Mouse (Mus musculus): ENCODE measurements around the gene Cks1b. TPM values are rescaled to one million over a fixed set of nuclear protein-coding genes. Genes with fewer than 3 reads are reported as not detected.

Gene Cks1b
- polyA plus RNA-seq (2014; fragmentation: Illumina TruSeq; extraction: RNeasy Lipid Tissue Mini Kit (QIAGEN cat#74804); ENCODE audit: low read depth, low replicate concordance), result 4.7 TPM

GRCm38 (mm10) chr3:89418170-89418860 lies at the start of gene Cks1b, which contains the start of gene Shc1:
Cks1b (minus strand) TSS chr3:89418383.
Shc1 (plus strand) TSS chr3:89418443.

GRCm38 (mm10) chr3:89454401-89455177 lies 36.4 kb upstream of the Cks1b start, which contains the start of gene Pmvk:
Pmvk (plus strand) TSS chr3:89454541.

GRCm38 (mm10) chr3:89436176-89437113 lies 18.3 kb upstream of the Cks1b start, which contains the start of gene Pbxip1:
Pbxip1 (plus strand) TSS chr3:89436706.

GRCm38 (mm10) chr3:89430171-89431159 lies 12.3 kb upstream of the Cks1b start, which contains the start of gene Pygo2:
Pygo2 (plus strand) TSS chr3:89430214.

GRCm38 (mm10) chr3:89411490-89412393 lies 6.4 kb downstream of the Cks1b start, which contains the start of gene Flad1:
Flad1 (minus strand) TSS chr3:89411870.

GRCm38 (mm10) chr3:89402693-89403092 lies 15.5 kb downstream of the Cks1b start, which contains the start of gene Lenep:
Lenep (minus strand) TSS chr3:89402793.

GRCm38 (mm10) chr3:89394006-89394893 lies 23.9 kb downstream of the Cks1b start, which contains the start of gene Zbtb7b:
Zbtb7b (minus strand) TSS chr3:89394776.

Other genes with a start within 250 kb of the Cks1b start
- gene Scamp3, start 240.9 kb downstream of the Cks1b start, polyA plus RNA-seq (2014; fragmentation: Illumina TruSeq; extraction: RNeasy Lipid Tissue Mini Kit (QIAGEN cat#74804); ENCODE audit: low read depth, low replicate concordance), result 8.3 TPM
- gene Fam189b, start 235.2 kb downstream of the Cks1b start, polyA plus RNA-seq (2014; fragmentation: Illumina TruSeq; extraction: RNeasy Lipid Tissue Mini Kit (QIAGEN cat#74804); ENCODE audit: low read depth, low replicate concordance), result not detected
- 4.8 TPM for gene Gba, start 215.5 kb downstream of the Cks1b start, polyA plus RNA-seq (2014; fragmentation: Illumina TruSeq; extraction: RNeasy Lipid Tissue Mini Kit (QIAGEN cat#74804); ENCODE audit: low read depth, low replicate concordance)
- gene Thbs3, start 203.2 kb downstream of the Cks1b start, polyA plus RNA-seq (2014; fragmentation: Illumina TruSeq; extraction: RNeasy Lipid Tissue Mini Kit (QIAGEN cat#74804); ENCODE audit: low read depth, low replicate concordance), result 3.4 TPM
- 187 TPM for gene Mtx1, start 191.3 kb downstream of the Cks1b start, polyA plus RNA-seq (2014; fragmentation: Illumina TruSeq; extraction: RNeasy Lipid Tissue Mini Kit (QIAGEN cat#74804); ENCODE audit: low read depth, low replicate concordance)
- gene Muc1, start 189.3 kb downstream of the Cks1b start, polyA plus RNA-seq (2014; fragmentation: Illumina TruSeq; extraction: RNeasy Lipid Tissue Mini Kit (QIAGEN cat#74804); ENCODE audit: low read depth, low replicate concordance), result 11.6 TPM
- gene Krtcap2, start 172.4 kb downstream of the Cks1b start, polyA plus RNA-seq (2014; fragmentation: Illumina TruSeq; extraction: RNeasy Lipid Tissue Mini Kit (QIAGEN cat#74804); ENCODE audit: low read depth, low replicate concordance), result 13.6 TPM
- gene Trim46, start 172.1 kb downstream of the Cks1b start, polyA plus RNA-seq (2014; fragmentation: Illumina TruSeq; extraction: RNeasy Lipid Tissue Mini Kit (QIAGEN cat#74804); ENCODE audit: low read depth, low replicate concordance), result 0.98 TPM
- not detected for gene Dpm3, start 159.0 kb downstream of the Cks1b start, polyA plus RNA-seq (2014; fragmentation: Illumina TruSeq; extraction: RNeasy Lipid Tissue Mini Kit (QIAGEN cat#74804); ENCODE audit: low read depth, low replicate concordance)
- gene Slc50a1, start 147.8 kb downstream of the Cks1b start, polyA plus RNA-seq (2014; fragmentation: Illumina TruSeq; extraction: RNeasy Lipid Tissue Mini Kit (QIAGEN cat#74804); ENCODE audit: low read depth, low replicate concordance), result 1.1 TPM
- gene Efna1, start 137.2 kb downstream of the Cks1b start, polyA plus RNA-seq (2014; fragmentation: Illumina TruSeq; extraction: RNeasy Lipid Tissue Mini Kit (QIAGEN cat#74804); ENCODE audit: low read depth, low replicate concordance), result not detected
- 0.11 TPM for gene Efna3, start 95.4 kb downstream of the Cks1b start, polyA plus RNA-seq (2014; fragmentation: Illumina TruSeq; extraction: RNeasy Lipid Tissue Mini Kit (QIAGEN cat#74804); ENCODE audit: low read depth, low replicate concordance)
- not detected for gene Efna4, start 80.4 kb downstream of the Cks1b start, polyA plus RNA-seq (2014; fragmentation: Illumina TruSeq; extraction: RNeasy Lipid Tissue Mini Kit (QIAGEN cat#74804); ENCODE audit: low read depth, low replicate concordance)
- gene Adam15, start 68.4 kb downstream of the Cks1b start, polyA plus RNA-seq (2014; fragmentation: Illumina TruSeq; extraction: RNeasy Lipid Tissue Mini Kit (QIAGEN cat#74804); ENCODE audit: low read depth, low replicate concordance), result 3.3 TPM
- gene Dcst2, start 56.4 kb downstream of the Cks1b start, polyA plus RNA-seq (2014; fragmentation: Illumina TruSeq; extraction: RNeasy Lipid Tissue Mini Kit (QIAGEN cat#74804); ENCODE audit: low read depth, low replicate concordance), result 6.5 TPM
- 25.0 TPM for gene Dcst1, start 53.1 kb downstream of the Cks1b start, polyA plus RNA-seq (2014; fragmentation: Illumina TruSeq; extraction: RNeasy Lipid Tissue Mini Kit (QIAGEN cat#74804); ENCODE audit: low read depth, low replicate concordance)
- 0.24 TPM for gene Zbtb7b, start 23.6 kb downstream of the Cks1b start, polyA plus RNA-seq (2014; fragmentation: Illumina TruSeq; extraction: RNeasy Lipid Tissue Mini Kit (QIAGEN cat#74804); ENCODE audit: low read depth, low replicate concordance)
- 0.34 TPM for gene Lenep, start 15.6 kb downstream of the Cks1b start, polyA plus RNA-seq (2014; fragmentation: Illumina TruSeq; extraction: RNeasy Lipid Tissue Mini Kit (QIAGEN cat#74804); ENCODE audit: low read depth, low replicate concordance)
- 1.8 TPM for gene Flad1, start 6.5 kb downstream of the Cks1b start, polyA plus RNA-seq (2014; fragmentation: Illumina TruSeq; extraction: RNeasy Lipid Tissue Mini Kit (QIAGEN cat#74804); ENCODE audit: low read depth, low replicate concordance)
- 6.5 TPM for gene Shc1, start 60 bp upstream of the Cks1b start, polyA plus RNA-seq (2014; fragmentation: Illumina TruSeq; extraction: RNeasy Lipid Tissue Mini Kit (QIAGEN cat#74804); ENCODE audit: low read depth, low replicate concordance)
- 5.7 TPM for gene Pygo2, start 11.8 kb upstream of the Cks1b start, polyA plus RNA-seq (2014; fragmentation: Illumina TruSeq; extraction: RNeasy Lipid Tissue Mini Kit (QIAGEN cat#74804); ENCODE audit: low read depth, low replicate concordance)
- gene Pbxip1, start 18.3 kb upstream of the Cks1b start, polyA plus RNA-seq (2014; fragmentation: Illumina TruSeq; extraction: RNeasy Lipid Tissue Mini Kit (QIAGEN cat#74804); ENCODE audit: low read depth, low replicate concordance), result 2.1 TPM
- 1.1 TPM for gene Pmvk, start 36.2 kb upstream of the Cks1b start, polyA plus RNA-seq (2014; fragmentation: Illumina TruSeq; extraction: RNeasy Lipid Tissue Mini Kit (QIAGEN cat#74804); ENCODE audit: low read depth, low replicate concordance)
- 0.90 TPM for gene Kcnn3, start 101.8 kb upstream of the Cks1b start, polyA plus RNA-seq (2014; fragmentation: Illumina TruSeq; extraction: RNeasy Lipid Tissue Mini Kit (QIAGEN cat#74804); ENCODE audit: low read depth, low replicate concordance)

All from testis, adult 10 weeks (tissue).